Mouse (Mus musculus): Measurements from ENCODE around the gene Fcgr1.
"Not testable (repeated sequence)": the region's sequence is repeated elsewhere in the genome, so short reads cannot be mapped to it uniquely, and the experiment has no call there.

Gene Fcgr1

GRCm38 (mm10) chr3:96247356-96248140 is 46.2 kb downstream of the Fcgr1 start:
- no peak for DNase-seq

- DNase-seq = not testable (repeated sequence)
Measured at GRCm38 (mm10) chr3:96246427-96246856, 47.3 kb downstream of the Fcgr1 start, which contains the start of gene Hist2h3c1. Gene Hist2h3c1 (plus strand): TSS chr3:96246685.

- not testable (repeated sequence) for DNase-seq
Measured at GRCm38 (mm10) chr3:96246018-96246417, 47.8 kb downstream of the Fcgr1 start.

- DNase-seq = peak; percentile 90
Measured at GRCm38 (mm10) chr3:96245003-96245886, 48.5 kb downstream of the Fcgr1 start, which contains the start of gene Hist2h2aa1. Gene Hist2h2aa1 (plus strand): TSS chr3:96245497.

- DNase-seq = no peak
Measured at GRCm38 (mm10) chr3:96243921-96244572, 49.7 kb downstream of the Fcgr1 start.

- DNase-seq = no peak
Measured at GRCm38 (mm10) chr3:96240799-96241197, 53.0 kb downstream of the Fcgr1 start.

GRCm38 (mm10) chr3:96239949-96240798 is 53.6 kb downstream of the Fcgr1 start, which contains the start of gene Hist2h2aa2:
Gene Hist2h2aa2 (minus strand): TSS chr3:96240276.
- peak; percentile 96 to 97 for DNase-seq

- peak; percentile 51 to 67 for DNase-seq
Measured at GRCm38 (mm10) chr3:96238954-96239793, 54.6 kb downstream of the Fcgr1 start, which contains the start of gene Hist2h3c2. Gene Hist2h3c2 (minus strand): TSS chr3:96239127.

GRCm38 (mm10) chr3:96237904-96238511 is 55.8 kb downstream of the Fcgr1 start:
- DNase-seq = no peak

GRCm38 (mm10) chr3:96237335-96237903 is 56.4 kb downstream of the Fcgr1 start:
- DNase-seq = no peak

- DNase-seq = no peak
Measured at GRCm38 (mm10) chr3:96236834-96237334, 56.9 kb downstream of the Fcgr1 start.

- DNase-seq = no peak
Measured at GRCm38 (mm10) chr3:96235836-96236235, 57.9 kb downstream of the Fcgr1 start.

GRCm38 (mm10) chr3:96234914-96235313 is 58.9 kb downstream of the Fcgr1 start:
- DNase-seq = no peak

Data from cerebellum, postnatal 10 days (tissue).